Mouse (Mus musculus): Measurements from ENCODE around the gene Miga1.

GRCm38 (mm10) chr3:152350966-152351365 lies 10.8 kb upstream of the Miga1 start:
- TF ChIP-seq CTCF (conservative IDR thresholded peaks at IDR 0.05; ENCODE audit: insufficient read depth, insufficient read length, low read depth, low read length) (no peak), POLR2A (IDR thresholded peaks at IDR 0.05; ENCODE audit: low read depth, low read length) (no peak)
